In genomic region chr5:136764157-136764669, GRCm38 (mm10) we compare ENCODE assay signal across 10 mouse cellular contexts.
DNase-seq lines count a peak whose midpoint lies in the region; ATAC-seq and TF ChIP-seq lines count a peak whose summit lies in the region.
"Had no signal": no experiment of that assay in that cellular context is flagged by ENCODE, and none has a peak within 500 bp of the region (broad histone marks: within the 10 kb centered on the region; RNA-seq: fewer than 3 reads in every experiment).

No protein-coding gene starts in this region.

- TF ChIP-seq CTCF in left cerebral cortex, adult 2 months (IDR thresholded peaks at IDR 0.05) = peak; percentile 5
- peak; percentile 28 to 31; a peak in 2 of 4 replicates for TF ChIP-seq CTCF in CH12.LX (conservative IDR thresholded peaks at IDR 0.05 in 1 of 2, IDR thresholded peaks at IDR 0.05 in 1 of 2; ENCODE audit: low read depth in 2 of 2, low read length in 2 of 2)

- no peak overlapping the region for H3K27ac ChIP-seq in heart, embryonic 15.5 days
- H3K27ac ChIP-seq in heart, embryonic 12.5 days (ENCODE audit: poor library complexity, severe bottlenecking) = no peak overlapping the region
- H3K27ac ChIP-seq in left cerebral cortex, adult 2 months = no peak overlapping the region
- H3K27ac ChIP-seq in CH12.LX (ENCODE audit: insufficient read depth, low read depth) = no peak overlapping the region
- no peak overlapping the region for H3K27ac ChIP-seq in midbrain, embryonic 11.5 days (ENCODE audit: low read depth, low read length)
- H3K27ac ChIP-seq: hindbrain, embryonic 15.5 days; midbrain, embryonic 13.5 days had no signal

- intact Hi-C loops in left cerebral cortex, adult 2 months (cut with DNase I) = no loop called here
- intact Hi-C loops in left cerebral cortex, postnatal 14 days (cut with DNase I) = no loop called here

- H3K9me3 ChIP-seq in heart, embryonic 15.5 days (replicated peaks) = no peaks in the 10 kb centered on the region
- no peaks in the 10 kb centered on the region for H3K9me3 ChIP-seq in heart, embryonic 12.5 days (replicated peaks)
- no peaks in the 10 kb centered on the region for H3K9me3 ChIP-seq in CH12.LX (replicated peaks; ENCODE audit: low read length)
- no peaks in the 10 kb centered on the region for H3K9me3 ChIP-seq in midbrain, embryonic 11.5 days (ENCODE audit: control insufficient read depth, low read length)
- H3K9me3 ChIP-seq: hindbrain, embryonic 15.5 days; midbrain, embryonic 13.5 days had no signal

- no peak for TF ChIP-seq EP300 in CH12.LX (IDR thresholded peaks at IDR 0.05; ENCODE audit: low read length)

- no peak for TF ChIP-seq RAD21 in CH12.LX (IDR thresholded peaks at IDR 0.05; ENCODE audit: low read depth, low read length)

- H3K9ac ChIP-seq in heart, embryonic 15.5 days = no peak overlapping the region
- no peak overlapping the region for H3K9ac ChIP-seq in heart, embryonic 12.5 days
- H3K9ac ChIP-seq in CH12.LX (ENCODE audit: insufficient read depth, low read depth) = no peak overlapping the region
- H3K9ac ChIP-seq in midbrain, embryonic 11.5 days (ENCODE audit: low read length) = no peak overlapping the region
- H3K9ac ChIP-seq: hindbrain, embryonic 15.5 days; midbrain, embryonic 13.5 days had no signal

- H3K4me2 ChIP-seq in heart, embryonic 15.5 days = no peak overlapping the region
- no peak overlapping the region for H3K4me2 ChIP-seq in heart, embryonic 12.5 days
- no peak overlapping the region for H3K4me2 ChIP-seq in CH12.LX (ENCODE audit: insufficient read depth, low read depth, poor library complexity, severe bottlenecking)
- no peak overlapping the region for H3K4me2 ChIP-seq in midbrain, embryonic 11.5 days
- H3K4me2 ChIP-seq: hindbrain, embryonic 15.5 days; midbrain, embryonic 13.5 days had no signal

- peaks cover 5% of the 10 kb centered on the region; the same call in 1 of the 2 replicates for H3K4me1 ChIP-seq in heart, embryonic 15.5 days (replicated peaks)
- peaks cover 8% of the 10 kb centered on the region for H3K4me1 ChIP-seq in heart, embryonic 12.5 days (replicated peaks)
- 0 out of 4 replicates have a peak, but pooled peaks cover 0 to 2% of the 10 kb centered on the region in 2 experiments for H3K4me1 ChIP-seq in CH12.LX (ENCODE audit: control insufficient read depth in 1 of 2, insufficient read depth in 2 of 2)
- H3K4me1 ChIP-seq in midbrain, embryonic 11.5 days (ENCODE audit: control insufficient read depth, insufficient read depth, low read length) = no peaks in the 10 kb centered on the region
- H3K4me1 ChIP-seq: hindbrain, embryonic 15.5 days; midbrain, embryonic 13.5 days had no signal

- no peak for DNase-seq in left cerebral cortex, adult 2 months (ENCODE audit: extremely low spot score in 1 of 2, low spot score in 2 of 2)
- no peak for DNase-seq in left cerebral cortex, postnatal 14 days (ENCODE audit: low spot score in 2 of 2)
- DNase-seq in CH12.LX (ENCODE audit: extremely low read depth) (no peak), ZHBTc4 (ENCODE audit: low read depth, low spot score) (peak; percentile 80)
- no peak for DNase-seq in midbrain, embryonic 11.5 days (ENCODE audit: low spot score, missing footprints)
- DNase-seq in c-Kit-positive CD71-positive TER-119-positive erythroid progenitor cells, embryonic 14.5 days (ENCODE audit: low spot score) = no peak

- 24% methylated on average over 8 of the region's 8 CpGs for WGBS in heart, embryonic 15.5 days
- 25% methylated on average over 8 of the region's 8 CpGs for WGBS in heart, embryonic 12.5 days
- 40% methylated on average over 8 of the region's 8 CpGs for WGBS in midbrain, embryonic 11.5 days

- TF ChIP-seq POLR2A in CH12.LX (IDR thresholded peaks at IDR 0.05; ENCODE audit: low read depth, low read length) = no peak

- dilution Hi-C loops in CH12.LX (cut with MboI; ENCODE audit: extremely low pct_ligation_motif_present, extremely low pct_unique_long_range_greater_than_20kb, low sequenced_read_pairs) = no loop called here

- no peaks in the 10 kb centered on the region for H3K36me3 ChIP-seq in heart, embryonic 15.5 days
- H3K36me3 ChIP-seq in heart, embryonic 12.5 days = no peaks in the 10 kb centered on the region
- no peaks in the 10 kb centered on the region for H3K36me3 ChIP-seq in CH12.LX (replicated peaks in 1 of 2; ENCODE audit: control insufficient read depth in 1 of 2, insufficient read depth in 1 of 2, low read length in 1 of 2)
- no peaks in the 10 kb centered on the region for H3K36me3 ChIP-seq in midbrain, embryonic 11.5 days (ENCODE audit: control insufficient read depth, insufficient read depth, low read length)
- H3K36me3 ChIP-seq: hindbrain, embryonic 15.5 days; midbrain, embryonic 13.5 days had no signal

- no peak overlapping the region for H3K4me3 ChIP-seq in heart, embryonic 15.5 days
- H3K4me3 ChIP-seq in heart, embryonic 12.5 days = no peak overlapping the region
- H3K4me3 ChIP-seq in left cerebral cortex, adult 2 months = no peak overlapping the region
- H3K4me3 ChIP-seq in CH12.LX (replicated peaks in 1 of 3; ENCODE audit: low read depth in 2 of 3, low read length in 2 of 3, poor library complexity in 1 of 3) = no peak overlapping the region
- no peak overlapping the region for H3K4me3 ChIP-seq in midbrain, embryonic 11.5 days (ENCODE audit: low read depth, low read length)
- H3K4me3 ChIP-seq: hindbrain, embryonic 15.5 days; midbrain, embryonic 13.5 days had no signal

- H3K27me3 ChIP-seq in heart, embryonic 15.5 days = no peaks in the 10 kb centered on the region
- no peaks in the 10 kb centered on the region for H3K27me3 ChIP-seq in heart, embryonic 12.5 days (replicated peaks)
- peaks cover 57% of the 10 kb centered on the region for H3K27me3 ChIP-seq in CH12.LX (replicated peaks)
- no peaks in the 10 kb centered on the region for H3K27me3 ChIP-seq in midbrain, embryonic 11.5 days (ENCODE audit: control insufficient read depth, insufficient read depth, low read length)
- H3K27me3 ChIP-seq: hindbrain, embryonic 15.5 days; midbrain, embryonic 13.5 days had no signal

- in situ Hi-C loops in CH12.LX (cut with MboI; ENCODE audit: low pct_ligation_motif_present, low pct_unique_long_range_greater_than_20kb, low sequenced_read_pairs) = no loop called here

- ATAC-seq in heart, embryonic 15.5 days (replicated peaks; ENCODE audit: insufficient number of reproducible peaks, insufficient read depth, low FRiP score, low read depth) = 0 out of 2 replicates have a peak, but pooled peaks have one; percentile 31
- no peak for ATAC-seq in heart, embryonic 12.5 days (ENCODE audit: insufficient number of reproducible peaks, low FRiP score)
- no peak for ATAC-seq in midbrain, embryonic 11.5 days (ENCODE audit: low FRiP score)
- ATAC-seq: midbrain, embryonic 13.5 days had no signal

- H3K79me2 ChIP-seq in CH12.LX (replicated peaks; ENCODE audit: control insufficient read depth, extremely low read depth, insufficient read depth, poor library complexity, severe bottlenecking) = no peaks in the 10 kb centered on the region

TF ChIP-seq in CH12.LX, 34 proteins besides CTCF, POLR2A, EP300 and RAD21:
- TF ChIP-seq TBP (conservative IDR thresholded peaks at IDR 0.05; ENCODE audit: low read depth, low read length) (no peak), ZNF384 (IDR thresholded peaks at IDR 0.05; ENCODE audit: low read depth, low read length) (no peak), ZMIZ1 (IDR thresholded peaks at IDR 0.05; ENCODE audit: low read depth, low read length) (no peak), E2F4 (IDR thresholded peaks at IDR 0.05; ENCODE audit: insufficient replicate concordance, low read depth, low read length) (no peak), MAZ (IDR thresholded peaks at IDR 0.05; ENCODE audit: low read depth, low read length) (no peak), UBTF (IDR thresholded peaks at IDR 0.05; ENCODE audit: low read depth, low read length) (no peak), ETS1 (conservative IDR thresholded peaks at IDR 0.05; ENCODE audit: low read depth, low read length) (no peak), GABPA (IDR thresholded peaks at IDR 0.05; ENCODE audit: insufficient replicate concordance, low read depth, low read length) (no peak)
TF ChIP-seq in CH12.LX: peak in this region for 0.
